Mouse (Mus musculus): ENCODE measurements around the gene Zfp990.
"Not testable (repeated sequence)": the region's sequence is repeated elsewhere in the genome, so short reads cannot be mapped to it uniquely, and the experiment has no call there.

Gene Zfp990

GRCm38 (mm10) chr4:145586046-145586445 is 75.5 kb downstream of the Zfp990 start:
- not testable (repeated sequence) for DNase-seq (ENCODE audit: low read depth, low spot score)
